8 mouse cellular contexts compared by ENCODE assay signal in genomic region chr1:64078011-64078746, GRCm38 (mm10). TPM values are rescaled to one million over a fixed set of nuclear protein-coding genes. Genes with fewer than 3 reads are reported as not detected.
DNase-seq lines count a peak whose midpoint lies in the region; ATAC-seq and TF ChIP-seq lines count a peak whose summit lies in the region.

No protein-coding gene starts in this region.

- peaks cover 8% of the 10 kb centered on the region; the same call in 1 of the 2 replicates for H3K36me3 ChIP-seq in spleen, adult 2 months (ENCODE audit: control insufficient read depth, insufficient read depth, low read length)
- peaks cover 5% of the 10 kb centered on the region; the same call in 1 of the 2 replicates for H3K36me3 ChIP-seq in stomach, postnatal 0 days (ENCODE audit: control insufficient read depth, insufficient read depth, low read length)

- WGBS in spleen, adult 2 months: 61% methylated on average over 9 of the region's 9 CpGs
- WGBS in stomach, postnatal 0 days: 78% methylated on average over 8 of the region's 9 CpGs

- H3K27me3 ChIP-seq in spleen, adult 2 months (ENCODE audit: control insufficient read depth, insufficient read depth, low read length): no peaks in the 10 kb centered on the region
- H3K27me3 ChIP-seq in stomach, postnatal 0 days (ENCODE audit: control insufficient read depth, insufficient read depth, low read length): no peaks in the 10 kb centered on the region

- TF ChIP-seq POLR2A in spleen, adult 2 months (IDR thresholded peaks at IDR 0.05; ENCODE audit: low read depth, low read length): no peak

- no peak for TF ChIP-seq EP300 in stomach, postnatal 0 days (optimal IDR thresholded peaks at IDR 0.05)

- H3K27ac ChIP-seq in spleen, adult 2 months (ENCODE audit: insufficient read depth, low read length): peak overlapping the region; percentile 80
- no peak overlapping the region for H3K27ac ChIP-seq in stomach, postnatal 0 days (replicated peaks)

- H3K9ac ChIP-seq in stomach, postnatal 0 days (ENCODE audit: low read length): no peak overlapping the region

- no peak overlapping the region for H3K4me2 ChIP-seq in stomach, postnatal 0 days (replicated peaks; ENCODE audit: low read depth)

- peak overlapping the region; percentile 48 for H3K4me3 ChIP-seq in spleen, adult 2 months (ENCODE audit: extremely low read depth, insufficient read depth, insufficient read length)
- no peak overlapping the region for H3K4me3 ChIP-seq in stomach, postnatal 0 days (ENCODE audit: low read depth, low read length)

- TF ChIP-seq CTCF in spleen, adult 2 months (IDR thresholded peaks at IDR 0.05; ENCODE audit: extremely low read depth, insufficient read depth, insufficient read length, insufficient replicate concordance): no peak
- TF ChIP-seq CTCF in stomach, postnatal 0 days (IDR thresholded peaks at IDR 0.05; ENCODE audit: low read depth): no peak

- no peaks in the 10 kb centered on the region for H3K9me3 ChIP-seq in stomach, postnatal 0 days (ENCODE audit: control insufficient read depth, low read length)

- DNase-seq in adrenal gland, adult (ENCODE audit: inconsistent age in 2 of 2, low spot score in 1 of 2): peak; percentile 20 to 66
- DNase-seq in adrenal gland, adult 18-20 months (ENCODE audit: low spot score in 2 of 2): no peak
- DNase-seq in spleen, adult 2 months (ENCODE audit: low read depth in 1 of 2, low spot score in 2 of 2): peak; percentile 24 to 37
- no peak for DNase-seq in spleen, postnatal 14 days (ENCODE audit: low spot score in 2 of 2)
- DNase-seq in kidney, postnatal 10 days: peak; percentile 28
- no peak for DNase-seq in right cerebral cortex, adult 2 months (ENCODE audit: low spot score in 2 of 2)
- no peak for DNase-seq in stomach, postnatal 0 days (ENCODE audit: low spot score)

- peak; percentile 84 for ATAC-seq in neutrophil, adult 5-6 weeks (ENCODE audit: extremely low read depth, insufficient number of reproducible peaks, low FRiP score, poor library complexity, severe bottlenecking)
- ATAC-seq in stomach, postnatal 0 days (ENCODE audit: low FRiP score, low TSS enrichment): no peak

- H3K4me1 ChIP-seq in spleen, adult 2 months (ENCODE audit: control insufficient read depth, insufficient read depth, insufficient read length): no peaks in the 10 kb centered on the region; the same call in 1 of the 2 replicates
- no peaks in the 10 kb centered on the region; the same call in 1 of the 2 replicates for H3K4me1 ChIP-seq in stomach, postnatal 0 days (replicated peaks; ENCODE audit: control insufficient read depth, insufficient read depth)

RNA-seq across cellular contexts. Expression of gene Klf7, which starts 43.9 kb away (rescaled TPM):
- total RNA-seq in adrenal gland, adult 18-20 months (2021): 10 to 100 TPM; 15.3 to 19.1 TPM
- polyA plus RNA-seq in spleen, adult 2 months (2012; rRNA removed): 9.2 and 11.5 TPM in 2 replicates
- total RNA-seq in neutrophil, adult 5-6 weeks (2017): 34.1 and 34.7 TPM in 2 replicates
- 15.4 and 16.4 TPM in 2 replicates for polyA plus RNA-seq in stomach, postnatal 0 days (2015; fragmentation: Nextera tagmentation; extraction: Ambion mirVana)

Comparison
In these comparisons a context has a peak if more than half of its experiments do, and no peak if none do; other contexts are left out.
1. DNase-seq: peak in adrenal gland, adult (2 of 2), spleen, adult 2 months (2 of 2) and kidney, postnatal 10 days (single experiment); none in adrenal gland, adult 18-20 months (0 of 2), spleen, postnatal 14 days (0 of 2), right cerebral cortex, adult 2 months (0 of 2) and stomach, postnatal 0 days (single experiment).